Mouse (Mus musculus) heart, adult 2 months (tissue): ENCODE measurements around the gene Tm7sf3. TPM values are rescaled to one million over a fixed set of nuclear protein-coding genes. Genes with fewer than 3 reads are reported as not detected.

Experiments
- DNase-seq, 2 experiments: peaks; one replicate each; pipeline ENCODE4 v3.0.0; 2021
- H3K27ac ChIP-seq: fragments of 200-600 bp; 2 replicates; pipeline ENCODE4 v1.8.1; 2022
- H3K27me3 ChIP-seq: fragments of 200-500 bp; 2 replicates; pipeline ENCODE4 v1.6.1; 2012; ENCODE audit warnings: mild to moderate bottlenecking, low read length, inconsistent platforms, mixed read lengths; ENCODE audit not compliant: control insufficient read depth, insufficient read depth
- H3K36me3 ChIP-seq: fragments of 200-500 bp; 2 replicates; pipeline ENCODE4 v1.6.1; 2012; ENCODE audit warnings: low read length, inconsistent platforms; ENCODE audit not compliant: control insufficient read depth, insufficient read depth
- H3K4me1 ChIP-seq: fragments of 200-500 bp; 2 replicates; pipeline ENCODE4 v1.6.1; 2011; ENCODE audit warnings: low read length; ENCODE audit not compliant: control insufficient read depth, insufficient read depth
- H3K4me3 ChIP-seq: fragments of 200-600 bp; 2 replicates; pipeline ENCODE4 v1.8.1; 2022
- H3K79me2 ChIP-seq: fragments of 200-500 bp; replicated peaks from 2 replicates; pipeline ENCODE4 v1.6.1; 2012; ENCODE audit warnings: mild to moderate bottlenecking, inconsistent platforms, low read length, moderate library complexity, mixed read lengths; ENCODE audit not compliant: control insufficient read depth, insufficient read depth
- H3K9ac ChIP-seq: fragments of 200-500 bp; 2 replicates; pipeline ENCODE4 v1.6.1; 2012; ENCODE audit warnings: low read depth, mild to moderate bottlenecking, control low read depth, inconsistent platforms, low read length, mixed read lengths
- CTCF ChIP-seq: fragments of 200-600 bp; IDR thresholded peaks from 2 replicates; pipeline ENCODE4 v1.8.1; 2022; ENCODE audit warnings: antibody characterized with exemption, mild to moderate bottlenecking, moderate library complexity
- EP300 ChIP-seq: fragments of 200-500 bp; IDR thresholded peaks from 2 replicates; pipeline ENCODE4 v1.6.1; 2011; ENCODE audit warnings: low read depth, low read length, control low read depth; ENCODE audit not compliant: insufficient read depth
- POLR2A ChIP-seq: fragments of 200-500 bp; IDR thresholded peaks from 2 replicates; pipeline ENCODE4 v1.6.1; 2011; ENCODE audit warnings: mild to moderate bottlenecking, low read depth, low read length, control low read depth; ENCODE audit not compliant: insufficient read depth
- WGBS: fragments of 180-500 bp; shearing (Covaris S2); methylation state at CpG from one replicate; pipeline ENCODE4 v1.1.7; 2018; 5-methylcytosine and 5-hydroxymethylcytosine counted together
- intact Hi-C: fragments of 180-260 bp; cut with DNase I; formaldehyde crosslinking; loops from one replicate; pipeline ENCODE4 v1.15.1; 2025
- long read RNA-seq: library from polyadenylated mRNA; stranded (forward); transcript quantifications from one replicate; pipeline ENCODE4 v2.0.0, GENCODE M21; 2021
- polyA plus RNA-seq: library from polyadenylated mRNA; depleted of rRNA; stranded (reverse); fragments of >200 nt; gene quantifications from 2 replicates; pipeline ENCODE4 v1.2.3, GENCODE M21; 2012; rRNA removed
- total RNA-seq, 2 experiments: library from RNA; stranded (reverse); gene quantifications; 2 replicates each; pipeline ENCODE4 v1.2.3; 2021

The Tm7sf3 gene
- 10 to 100 TPM; 14.6 to 18.0 TPM for total RNA-seq
- 9.7 and 12.2 TPM in 2 replicates for polyA plus RNA-seq
- long read RNA-seq, transcript Tm7sf3-201 (12 exons, 3,241 nt), result major isoform, 36 of 40 reads
- long read RNA-seq, partial matches to known transcripts, result 2 of 40 reads
- long read RNA-seq, other reads (novel, unspliced or antisense), result 2 of 40 reads

DNA sequence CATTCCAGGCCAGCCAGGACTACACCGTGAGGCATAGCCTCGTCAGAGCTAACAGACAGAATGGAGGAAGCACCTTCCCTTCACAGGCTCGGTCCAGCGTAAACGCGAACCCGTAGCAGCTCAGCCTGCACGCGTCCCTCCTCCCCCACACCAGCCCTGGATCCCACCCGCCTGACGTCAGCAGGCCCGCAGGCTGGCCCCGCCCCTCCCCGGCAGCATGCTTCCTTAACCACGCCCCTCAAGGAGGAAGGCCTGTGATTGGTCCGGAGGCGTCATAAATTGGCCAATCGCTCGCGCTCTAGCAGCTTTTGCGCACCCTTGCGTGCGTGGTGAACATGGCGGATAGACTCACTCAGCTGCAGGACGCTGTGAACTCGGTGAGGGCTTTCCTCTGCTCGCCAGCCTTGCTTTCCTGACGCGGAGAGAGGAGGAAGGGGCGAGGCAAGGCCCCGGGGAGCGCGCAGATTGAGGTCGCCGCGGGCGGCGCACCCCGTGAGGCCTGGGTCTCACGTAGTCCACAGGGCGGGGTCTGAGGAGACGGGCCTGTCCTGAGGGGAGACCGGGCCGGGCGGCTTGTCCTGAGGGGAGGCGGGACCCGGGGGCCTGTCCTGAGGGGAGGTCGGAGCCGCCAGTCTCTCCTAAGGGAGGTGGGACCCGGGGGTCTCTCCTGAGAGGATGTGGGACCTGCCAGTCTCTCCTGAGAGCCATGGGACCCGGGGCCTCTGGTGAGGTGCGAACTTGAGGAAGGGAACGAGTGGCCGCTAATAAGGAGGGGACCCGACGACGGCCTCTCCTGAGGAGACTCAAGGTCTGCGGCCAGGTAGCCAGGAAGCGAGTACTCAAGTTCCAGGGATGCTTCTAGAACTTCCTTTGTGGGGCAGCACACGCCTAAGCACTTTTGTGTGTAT lies at the start of gene Tm7sf3, which contains the start of gene Med21:
TSS of gene Tm7sf3 (minus strand) at position 549 of the 908 bp plus-strand sequence.
TSS of gene Med21 (plus strand) at position 272 of the 908 bp plus-strand sequence.
- peak within 1 kb of the TSS; percentile 83 for H3K9ac ChIP-seq
- DNase-seq, result peak; percentile 97 to 98
- TF ChIP-seq EP300 (peak; percentile 78; the same call in 1 of the 2 replicates), CTCF (peak; percentile 41), POLR2A (peak; percentile 99)
- H3K4me3 ChIP-seq, result peak within 1 kb of the TSS; percentile 87
- under 1% methylated on average over 60 of the region's 60 CpGs for WGBS
- H3K4me1 ChIP-seq, result peaks cover 3% of the 10 kb centered on the region
- H3K27me3 ChIP-seq, result no peaks in the 10 kb centered on the region
- H3K36me3 ChIP-seq, result no peaks in the 10 kb centered on the region; the same call in 1 of the 2 replicates
- H3K27ac ChIP-seq, result peak within 1 kb of the TSS; percentile 93
- intact Hi-C loops, result loop anchor here (2.0 to 5.0 kb wide), 2 partner anchors 66 to 80 kb away; partner anchors contain the start of genes Fgfr1op2, Ints13 and Stk38l
- H3K79me2 ChIP-seq, result no peaks in the 10 kb centered on the region

GRCm38 (mm10) chr6:146688861-146689260 lies 46.2 kb upstream of the Tm7sf3 start:
- DNase-seq, result no peak
- H3K4me1 ChIP-seq, result peaks cover 5% of the 10 kb centered on the region
- intact Hi-C loops, result loop anchor here (5.0 kb wide), 1 partner anchor 33 kb away; the partner anchor contains the start of gene Stk38l
- WGBS, result 89% methylated on average over 5 of the region's 5 CpGs
- H3K27ac ChIP-seq, result no peak overlapping the region
- H3K4me3 ChIP-seq, result no peak overlapping the region
- no peaks in the 10 kb centered on the region for H3K27me3 ChIP-seq
- H3K9ac ChIP-seq, result no peak overlapping the region
- H3K79me2 ChIP-seq, result no peaks in the 10 kb centered on the region
- TF ChIP-seq EP300 (no peak), POLR2A (no peak), CTCF (no peak)
- H3K36me3 ChIP-seq, result no peaks in the 10 kb centered on the region

- Histone ChIP-seq H3K36me3 (no peaks in the 10 kb centered on the region), H3K27ac (no peak overlapping the region), H3K4me1 (peaks cover 5% of the 10 kb centered on the region), H3K4me3 (no peak overlapping the region), H3K27me3 (no peaks in the 10 kb centered on the region), H3K79me2 (no peaks in the 10 kb centered on the region), H3K9ac (no peak overlapping the region)
- WGBS, result 84% methylated on average over 7 of the region's 7 CpGs
- TF ChIP-seq CTCF (no peak), POLR2A (no peak), EP300 (no peak)
- no peak for DNase-seq
- intact Hi-C loops, result loop anchor here (5.0 kb wide), 1 partner anchor 34 kb away; the partner anchor contains the start of gene Stk38l
Measured at GRCm38 (mm10) chr6:146688010-146688409, 45.4 kb upstream of the Tm7sf3 start.

DNA sequence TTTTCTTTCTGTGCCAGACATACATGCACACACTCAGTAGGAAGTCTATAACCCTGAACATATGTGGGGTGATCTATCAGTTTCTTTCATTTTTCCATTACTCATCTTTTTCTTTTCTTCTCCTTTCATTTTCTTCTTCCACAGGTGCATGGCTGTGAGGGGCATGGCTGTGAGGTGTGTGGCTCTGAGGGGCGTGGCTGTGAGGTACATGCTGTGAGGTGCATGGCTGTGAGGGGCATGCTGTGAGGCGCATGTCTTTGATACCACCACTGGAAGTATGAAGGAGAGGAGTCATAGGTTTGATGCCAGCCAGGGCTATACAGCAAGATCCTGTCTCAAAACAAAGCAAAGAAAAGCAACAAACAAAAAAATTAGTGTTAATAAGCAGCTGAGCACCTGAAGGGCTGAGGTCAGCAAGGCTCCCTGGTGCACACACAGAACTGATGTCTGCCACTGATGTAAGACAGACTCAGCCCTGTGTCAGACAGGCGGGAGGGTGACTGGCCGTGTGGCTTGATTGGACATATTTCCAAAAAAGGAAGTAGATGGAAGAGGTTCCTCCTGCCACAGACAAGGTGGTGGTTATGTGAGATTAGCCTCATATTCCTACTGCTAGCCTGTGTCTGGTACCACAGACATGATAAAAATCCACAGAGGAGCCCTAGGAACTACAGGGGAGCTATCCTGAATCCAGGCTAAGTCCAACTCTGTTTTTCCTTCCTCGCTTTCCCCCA lies 44.0 kb upstream of the Tm7sf3 start:
- peak in 1 of 2 experiments; percentile 17 for DNase-seq
- H3K9ac ChIP-seq, result no peak overlapping the region
- peak overlapping the region; percentile 69 for H3K27ac ChIP-seq
- WGBS, result 57% methylated on average over 5 of the region's 5 CpGs
- H3K4me3 ChIP-seq, result peak overlapping the region; percentile 40
- H3K27me3 ChIP-seq, result no peaks in the 10 kb centered on the region
- H3K36me3 ChIP-seq, result no peaks in the 10 kb centered on the region
- TF ChIP-seq CTCF, result no peak
- TF ChIP-seq POLR2A, result no peak
- TF ChIP-seq EP300, result no peak
- H3K79me2 ChIP-seq, result no peaks in the 10 kb centered on the region
- intact Hi-C loops, result loop anchor here (2.0 to 5.0 kb wide), 2 partner anchors 26 to 36 kb away; partner anchors contain the start of gene Stk38l
- peaks cover 8% of the 10 kb centered on the region for H3K4me1 ChIP-seq

DNA sequence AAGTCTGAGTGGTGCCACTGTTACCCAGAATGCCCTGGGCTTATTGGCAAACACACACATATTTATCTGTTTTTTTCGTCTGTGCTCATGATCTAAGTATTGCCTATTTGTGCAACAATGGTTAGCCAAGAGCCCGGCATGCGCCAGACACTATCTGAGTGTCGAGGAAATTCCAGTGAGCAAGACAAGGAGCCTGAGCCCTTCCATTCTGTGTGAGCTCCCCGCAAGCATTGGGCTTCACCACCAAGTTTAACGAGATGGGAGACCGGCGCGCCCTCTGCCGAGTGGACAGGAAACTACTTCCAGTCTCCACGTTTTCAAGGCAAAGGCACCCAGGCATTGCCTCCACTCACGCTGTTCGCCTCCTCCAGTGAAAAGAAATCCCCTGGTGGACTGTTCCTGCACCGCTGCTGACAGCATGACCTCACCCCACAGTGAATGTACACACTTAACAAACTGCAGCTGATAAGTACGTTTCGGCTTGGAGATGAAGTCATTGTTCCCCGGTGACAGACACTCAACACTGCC lies 43.2 kb upstream of the Tm7sf3 start:
- TF ChIP-seq CTCF (peak; percentile 93), POLR2A (no peak), EP300 (0 out of 2 replicates have a peak, but pooled peaks have one; percentile 54)
- H3K4me3 ChIP-seq, result peak overlapping the region; percentile 40
- peak; percentile 84 to 86 for DNase-seq
- H3K9ac ChIP-seq, result peak overlapping the region; percentile 40
- WGBS, result 6% methylated on average over 17 of the region's 17 CpGs
- H3K4me1 ChIP-seq, result peaks cover 8% of the 10 kb centered on the region
- no peaks in the 10 kb centered on the region for H3K27me3 ChIP-seq
- H3K27ac ChIP-seq, result peak overlapping the region; percentile 69
- no peaks in the 10 kb centered on the region for H3K36me3 ChIP-seq
- H3K79me2 ChIP-seq, result no peaks in the 10 kb centered on the region
- intact Hi-C loops, result loop anchor here (2.0 to 5.0 kb wide), 2 partner anchors 25 to 36 kb away; partner anchors contain the start of gene Stk38l
